Mouse (Mus musculus): Measurements from ENCODE around the gene Clpx. TPM values are rescaled to one million over a fixed set of nuclear protein-coding genes. Genes with fewer than 3 reads are reported as not detected.

Clpx gene
- polyA plus RNA-seq, 1 experiment from 2014 or later: 47.3 TPM

DNA sequence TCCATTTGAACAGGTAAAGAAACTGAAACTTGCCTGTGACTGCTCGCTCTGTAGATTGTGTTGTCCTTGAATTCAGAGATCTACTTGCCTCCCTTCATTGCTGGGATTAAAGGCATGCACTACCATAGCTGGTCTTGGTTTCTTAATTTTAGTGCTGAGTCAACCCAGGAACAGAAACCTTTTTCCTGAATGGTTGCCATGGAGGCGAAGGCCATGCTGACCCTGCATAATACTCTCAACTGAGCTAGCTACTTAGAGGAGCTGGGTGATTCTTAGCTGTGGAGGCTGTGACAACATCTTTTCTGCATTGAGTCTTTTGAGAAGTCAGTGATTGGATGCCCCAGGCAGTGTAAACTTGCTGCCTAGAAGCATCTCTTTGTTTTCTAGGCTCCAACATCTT lies 62.9 kb downstream of the Clpx start:
- Histone ChIP-seq H3K4me3 (no peak overlapping the region), H3K9me3 (no peaks in the 10 kb centered on the region), H3K4me1 (no peaks in the 10 kb centered on the region), H3K27ac (replicated peaks) (no peak overlapping the region), H3K4me2 (replicated peaks) (no peak overlapping the region), H3K9ac (replicated peaks) (no peak overlapping the region), H3K27me3 (no peaks in the 10 kb centered on the region), H3K36me3 (peaks cover 72% of the 10 kb centered on the region)
- no peak for ATAC-seq (replicated peaks)
- WGBS: 88% methylated on average over 2 of the region's 2 CpGs

- 94% methylated on average over 1 of the region's 1 CpGs for WGBS
- Histone ChIP-seq H3K4me3 (no peak overlapping the region), H3K36me3 (peaks cover 74% of the 10 kb centered on the region), H3K9ac (replicated peaks) (no peak overlapping the region), H3K9me3 (no peaks in the 10 kb centered on the region), H3K27ac (replicated peaks) (no peak overlapping the region), H3K4me1 (no peaks in the 10 kb centered on the region), H3K27me3 (no peaks in the 10 kb centered on the region), H3K4me2 (replicated peaks) (no peak overlapping the region)
- no peak for ATAC-seq (replicated peaks)
Measured at GRCm38 (mm10) chr9:65358956-65359480, 65.0 kb downstream of the Clpx start.

- no peaks in the 10 kb centered on the region for H3K4me1 ChIP-seq
- H3K9ac ChIP-seq (replicated peaks): no peak within 1 kb of the TSS
- H3K27ac ChIP-seq (replicated peaks): no peak within 1 kb of the TSS
- peaks cover 58% of the 10 kb centered on the region for H3K36me3 ChIP-seq
- H3K4me2 ChIP-seq (replicated peaks): no peak within 1 kb of the TSS
- no peaks in the 10 kb centered on the region for H3K9me3 ChIP-seq
- H3K4me3 ChIP-seq: no peak within 1 kb of the TSS
- 90% methylated on average over 16 of the region's 16 CpGs for WGBS
- no peak for ATAC-seq (replicated peaks)
- H3K27me3 ChIP-seq: no peaks in the 10 kb centered on the region
Measured at GRCm38 (mm10) chr9:65360641-65361448, 66.8 kb downstream of the Clpx start, which contains the start of gene Ubap1l. TSS of gene Ubap1l (plus strand) at chr9:65361041.

GRCm38 (mm10) chr9:65363684-65364083 lies 69.6 kb downstream of the Clpx start:
- H3K4me3 ChIP-seq: no peak overlapping the region
- no peak overlapping the region for H3K4me2 ChIP-seq (replicated peaks)
- H3K4me1 ChIP-seq: 0 out of 2 replicates have a peak, but pooled peaks cover 5% of the 10 kb centered on the region
- H3K9ac ChIP-seq (replicated peaks): no peak overlapping the region
- no peaks in the 10 kb centered on the region for H3K27me3 ChIP-seq
- 75% methylated on average over 9 of the region's 9 CpGs for WGBS
- peaks cover 36% of the 10 kb centered on the region for H3K36me3 ChIP-seq
- no peaks in the 10 kb centered on the region for H3K9me3 ChIP-seq
- ATAC-seq (replicated peaks): no peak
- no peak overlapping the region for H3K27ac ChIP-seq (replicated peaks)

DNA sequence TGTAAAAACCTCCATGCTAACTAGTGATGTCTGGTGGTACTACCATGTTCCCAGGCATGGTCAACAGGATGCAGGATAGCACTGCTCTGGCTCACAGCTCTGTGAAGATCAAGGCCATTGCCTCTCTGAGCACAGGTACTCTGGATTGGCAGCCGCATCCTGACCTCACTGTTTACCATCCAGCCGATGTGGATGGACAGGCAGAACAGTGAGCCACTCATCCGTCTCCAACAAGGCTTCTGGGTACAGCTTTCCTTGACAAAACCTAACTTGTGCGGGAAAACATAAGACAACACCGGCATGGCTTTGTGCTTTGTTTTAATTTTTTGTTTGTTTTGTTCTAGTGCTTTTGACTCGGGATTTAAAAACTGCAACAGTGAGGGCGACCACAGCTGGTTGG lies 71.7 kb downstream of the Clpx start:
- WGBS: 91% methylated on average over 7 of the region's 7 CpGs
- no peak for ATAC-seq (replicated peaks)
- H3K4me2 ChIP-seq (replicated peaks): no peak overlapping the region
- no peaks in the 10 kb centered on the region for H3K27me3 ChIP-seq
- H3K27ac ChIP-seq (replicated peaks): no peak overlapping the region
- no peak overlapping the region for H3K4me3 ChIP-seq
- no peaks in the 10 kb centered on the region for H3K9me3 ChIP-seq
- peaks cover 18% of the 10 kb centered on the region for H3K36me3 ChIP-seq
- 0 out of 2 replicates have a peak, but pooled peaks cover 5% of the 10 kb centered on the region for H3K4me1 ChIP-seq
- H3K9ac ChIP-seq (replicated peaks): no peak overlapping the region

DNA sequence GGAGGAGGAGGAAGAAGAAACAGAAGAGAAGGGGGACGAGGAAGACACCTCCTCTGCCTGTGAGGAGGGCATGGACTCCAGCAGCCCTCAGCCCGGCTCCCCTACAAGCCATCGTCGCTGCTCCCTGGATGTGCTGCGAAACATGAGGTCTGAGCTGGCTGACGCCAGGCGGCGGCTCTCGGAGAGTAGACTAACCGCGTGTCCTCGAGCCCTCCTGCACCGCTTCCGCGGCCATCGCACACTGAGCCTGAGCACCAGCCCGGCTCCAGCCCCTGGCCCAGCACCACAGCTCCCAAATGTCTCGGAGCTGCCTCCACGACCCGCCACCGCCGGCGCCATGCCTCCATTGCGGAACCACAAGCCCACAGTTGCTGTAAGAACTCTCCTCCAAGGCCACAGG lies 77.7 kb downstream of the Clpx start:
- 81% methylated on average over 24 of the region's 24 CpGs for WGBS

DNA sequence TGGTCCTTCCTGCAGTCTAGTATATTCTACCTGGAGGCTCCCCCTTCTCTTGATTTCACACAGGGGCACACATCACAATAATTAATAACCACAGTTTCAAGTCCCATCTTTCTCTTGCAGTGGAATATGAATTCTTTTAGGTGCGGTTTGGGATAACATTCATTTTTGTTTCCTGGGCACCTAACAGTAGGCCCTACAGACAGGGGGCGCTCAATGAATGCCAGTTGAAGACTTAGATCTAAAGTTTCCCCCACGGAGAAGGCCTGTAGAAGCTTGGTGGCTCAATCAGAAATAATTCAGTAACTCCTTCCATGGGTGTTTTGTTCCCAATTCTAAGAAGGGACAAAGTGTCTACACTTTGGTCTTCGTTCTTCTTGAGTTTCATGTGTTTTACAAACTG lies 78.4 kb downstream of the Clpx start:
- Histone ChIP-seq H3K27ac (replicated peaks) (no peak overlapping the region), H3K4me2 (replicated peaks) (no peak overlapping the region), H3K27me3 (no peaks in the 10 kb centered on the region), H3K9ac (replicated peaks) (no peak overlapping the region), H3K4me3 (no peak overlapping the region), H3K4me1 (no peaks in the 10 kb centered on the region), H3K9me3 (no peaks in the 10 kb centered on the region), H3K36me3 (peaks cover 2% of the 10 kb centered on the region; the same call in 1 of the 2 replicates)
- 74% methylated on average over 4 of the region's 4 CpGs for WGBS
- no peak for ATAC-seq (replicated peaks)

More for the DNA sequence above, 77.7 kb downstream of the Clpx start:
- Histone ChIP-seq H3K4me2 (replicated peaks) (no peak overlapping the region), H3K27ac (replicated peaks) (no peak overlapping the region), H3K4me3 (no peak overlapping the region), H3K9me3 (no peaks in the 10 kb centered on the region), H3K9ac (replicated peaks) (no peak overlapping the region), H3K27me3 (no peaks in the 10 kb centered on the region), H3K36me3 (peaks cover 2% of the 10 kb centered on the region; the same call in 1 of the 2 replicates), H3K4me1 (0 out of 2 replicates have a peak, but pooled peaks cover 5% of the 10 kb centered on the region)
- no peak for ATAC-seq (replicated peaks)

DNA sequence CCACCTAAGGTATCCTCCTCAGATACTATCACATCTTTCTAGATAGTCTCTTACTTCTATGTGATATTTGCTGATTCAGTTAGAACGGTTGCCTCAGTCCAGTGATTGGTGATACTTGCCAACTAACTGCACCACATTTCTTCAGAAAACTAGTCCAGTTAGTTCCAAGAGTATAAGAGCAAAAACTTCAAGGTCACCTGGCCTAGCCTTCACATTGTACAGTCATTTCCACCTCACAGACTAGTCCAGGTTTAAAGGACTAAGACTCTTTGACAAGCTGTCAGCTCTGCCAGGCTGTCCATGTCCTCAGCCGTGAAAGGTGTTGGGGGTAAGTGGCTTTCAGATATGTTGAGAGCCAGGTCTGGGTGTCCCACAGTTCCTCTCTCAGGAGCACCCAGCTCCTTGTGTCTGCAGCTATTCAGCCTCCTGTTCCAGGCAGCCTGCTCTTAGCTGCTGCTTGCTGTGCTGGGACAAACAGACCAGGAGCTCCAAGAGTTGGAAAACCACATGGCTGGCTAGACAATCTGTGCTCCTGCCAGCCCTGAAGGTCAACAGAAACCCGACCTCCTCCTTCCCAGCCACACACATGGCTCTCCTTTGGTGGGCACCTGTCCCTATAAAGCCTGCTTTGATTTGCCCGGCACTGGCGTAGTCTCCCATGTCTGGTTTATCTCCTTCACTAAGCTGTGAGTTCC lies 80.6 kb downstream of the Clpx start:
- Histone ChIP-seq H3K27ac (replicated peaks) (no peak overlapping the region), H3K4me2 (replicated peaks) (no peak overlapping the region), H3K27me3 (no peaks in the 10 kb centered on the region), H3K36me3 (peaks cover 2% of the 10 kb centered on the region; the same call in 1 of the 2 replicates), H3K4me3 (no peak overlapping the region), H3K9me3 (no peaks in the 10 kb centered on the region), H3K4me1 (no peaks in the 10 kb centered on the region), H3K9ac (replicated peaks) (no peak overlapping the region)
- ATAC-seq (replicated peaks): no peak
- 85% methylated on average over 5 of the region's 5 CpGs for WGBS

- Histone ChIP-seq H3K27ac (replicated peaks) (no peak overlapping the region), H3K36me3 (peaks cover 2% of the 10 kb centered on the region; the same call in 1 of the 2 replicates), H3K4me3 (no peak overlapping the region), H3K9me3 (no peaks in the 10 kb centered on the region), H3K9ac (replicated peaks) (no peak overlapping the region), H3K4me2 (replicated peaks) (no peak overlapping the region), H3K4me1 (no peaks in the 10 kb centered on the region), H3K27me3 (no peaks in the 10 kb centered on the region)
- 71% methylated on average over 9 of the region's 9 CpGs for WGBS
- ATAC-seq (replicated peaks): no peak
Measured at GRCm38 (mm10) chr9:65375163-65375934, 81.3 kb downstream of the Clpx start.
